Mouse (Mus musculus): ENCODE measurements at regions not wholly inside any gene's neighbourhood (a gene's known extent, or its start where the extent isn't known, plus 50 kb on each side); places are given as distances from the start of the nearest gene placed in this dataset.

DNA sequence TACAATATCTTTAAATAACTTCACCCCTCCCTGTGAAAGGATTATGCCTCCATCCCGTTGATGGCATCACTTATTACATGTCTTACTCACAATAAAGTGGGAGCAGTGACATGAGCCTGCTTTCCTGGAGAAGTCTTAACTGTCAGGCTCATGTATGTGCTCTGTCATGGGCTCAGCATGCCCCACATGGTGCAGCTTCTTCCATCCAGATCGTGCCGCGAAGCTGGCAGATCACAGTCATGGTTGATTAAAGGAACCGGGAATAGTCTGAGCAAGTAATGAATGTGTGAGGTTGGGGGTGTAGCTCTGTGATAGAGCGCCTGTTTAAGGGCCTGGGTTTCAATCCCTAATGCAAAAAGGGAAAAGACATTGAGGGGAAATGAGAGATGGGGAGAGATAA, 581.5 kb downstream of the Rps29 start:
- H3K36me3 ChIP-seq (ENCODE audit: control insufficient read depth, insufficient read depth, low read length) = no peaks in the 10 kb centered on the region
- H3K9me3 ChIP-seq (replicated peaks; ENCODE audit: control insufficient read depth, low read length) = no peaks in the 10 kb centered on the region
- WGBS = 73% methylated on average over 6 of the region's 6 CpGs
- H3K27ac ChIP-seq (ENCODE audit: low read length) = no peak overlapping the region
- H3K27me3 ChIP-seq (ENCODE audit: control insufficient read depth, insufficient read depth, low read length) = no peaks in the 10 kb centered on the region
- H3K9ac ChIP-seq (ENCODE audit: low read length) = no peak overlapping the region
- no peaks in the 10 kb centered on the region for H3K4me1 ChIP-seq (ENCODE audit: control insufficient read depth, insufficient read depth, low read length)
- H3K4me3 ChIP-seq (replicated peaks; ENCODE audit: low read length) = no peak overlapping the region
- ATAC-seq (ENCODE audit: insufficient read depth, low FRiP score) = no peak
- no peak overlapping the region for H3K4me2 ChIP-seq (ENCODE audit: low read depth, low read length)

DNA sequence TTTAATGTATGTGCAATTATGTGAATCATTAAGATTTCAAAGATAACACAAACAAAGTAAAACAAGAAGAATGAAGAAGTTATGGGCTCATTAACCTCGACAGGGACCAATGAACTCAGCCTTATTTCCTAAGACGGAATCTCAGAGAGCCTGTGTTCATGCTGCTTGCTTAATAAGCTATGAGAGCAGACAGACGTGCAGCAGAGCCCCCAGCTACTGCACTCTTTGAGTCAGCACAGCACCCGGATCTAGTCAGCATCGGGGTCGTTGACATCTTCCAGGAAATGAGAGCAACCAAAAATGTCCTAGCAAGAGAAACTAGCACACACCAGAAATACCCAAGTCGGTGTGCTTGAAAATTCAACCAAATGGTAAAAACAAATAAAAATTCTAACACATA, 582.1 kb downstream of the Rps29 start:
- Histone ChIP-seq H3K27me3 (ENCODE audit: control insufficient read depth, insufficient read depth, low read length) (no peaks in the 10 kb centered on the region), H3K27ac (ENCODE audit: low read length) (no peak overlapping the region), H3K9me3 (replicated peaks; ENCODE audit: control insufficient read depth, low read length) (no peaks in the 10 kb centered on the region), H3K4me3 (replicated peaks; ENCODE audit: low read length) (no peak overlapping the region), H3K4me1 (ENCODE audit: control insufficient read depth, insufficient read depth, low read length) (no peaks in the 10 kb centered on the region), H3K4me2 (ENCODE audit: low read depth, low read length) (no peak overlapping the region), H3K9ac (ENCODE audit: low read length) (no peak overlapping the region), H3K36me3 (ENCODE audit: control insufficient read depth, insufficient read depth, low read length) (no peaks in the 10 kb centered on the region)
- WGBS = 51% methylated on average over 7 of the region's 7 CpGs
- ATAC-seq (ENCODE audit: insufficient read depth, low FRiP score) = no peak

DNA sequence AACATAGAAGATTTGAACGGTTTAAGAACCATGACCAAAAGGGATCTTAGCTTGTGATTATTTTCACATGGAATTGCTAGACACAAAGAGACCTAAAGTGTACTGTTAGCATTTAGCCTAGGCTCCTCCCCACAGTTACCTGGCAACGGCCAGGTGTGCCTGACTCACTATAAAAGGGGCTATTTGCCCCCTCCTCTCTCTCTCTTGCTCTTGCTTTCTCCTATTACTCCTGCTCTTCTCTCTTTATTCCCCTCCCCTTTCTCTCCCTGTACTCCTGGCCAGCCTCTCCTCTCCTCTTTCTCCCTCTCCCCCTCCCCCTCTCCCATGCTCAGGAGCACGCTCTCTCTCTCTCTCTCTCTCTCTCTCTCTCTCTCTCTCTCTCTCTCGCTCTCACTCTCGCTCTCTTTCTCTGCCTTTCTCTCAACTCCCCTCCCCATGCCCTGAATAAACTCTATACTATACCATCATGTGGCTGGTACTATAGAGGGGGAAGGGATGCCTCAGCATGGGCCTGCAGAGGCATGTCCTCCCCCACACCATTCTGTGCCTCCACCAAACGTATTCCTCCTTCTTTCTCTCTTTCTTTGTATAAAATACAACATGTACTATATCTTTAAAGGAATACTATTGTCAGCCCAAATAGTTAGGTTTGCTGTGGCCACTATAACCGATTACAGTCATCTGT, 603.9 kb downstream of the Rps29 start:
- Histone ChIP-seq H3K4me1 (ENCODE audit: control insufficient read depth, insufficient read depth, low read length) (no peaks in the 10 kb centered on the region), H3K27me3 (ENCODE audit: control insufficient read depth, insufficient read depth, low read length) (no peaks in the 10 kb centered on the region), H3K9me3 (replicated peaks; ENCODE audit: control insufficient read depth, low read length) (no peaks in the 10 kb centered on the region; the same call in 1 of the 2 replicates), H3K9ac (ENCODE audit: low read length) (no peak overlapping the region), H3K36me3 (ENCODE audit: control insufficient read depth, insufficient read depth, low read length) (no peaks in the 10 kb centered on the region), H3K4me3 (replicated peaks; ENCODE audit: low read length) (no peak overlapping the region), H3K27ac (ENCODE audit: low read length) (no peak overlapping the region), H3K4me2 (ENCODE audit: low read depth, low read length) (no peak overlapping the region)
- 48% methylated on average over 7 of the region's 7 CpGs for WGBS
- ATAC-seq (ENCODE audit: insufficient read depth, low FRiP score) = no peak

- Histone ChIP-seq H3K4me1 (ENCODE audit: control insufficient read depth, insufficient read depth, low read length) (no peaks in the 10 kb centered on the region), H3K27me3 (ENCODE audit: control insufficient read depth, insufficient read depth, low read length) (no peaks in the 10 kb centered on the region), H3K4me2 (ENCODE audit: low read depth, low read length) (no peak overlapping the region), H3K36me3 (ENCODE audit: control insufficient read depth, insufficient read depth, low read length) (no peaks in the 10 kb centered on the region), H3K9me3 (replicated peaks; ENCODE audit: control insufficient read depth, low read length) (no peaks in the 10 kb centered on the region; the same call in 1 of the 2 replicates), H3K27ac (ENCODE audit: low read length) (no peak overlapping the region), H3K4me3 (replicated peaks; ENCODE audit: low read length) (no peak overlapping the region), H3K9ac (ENCODE audit: low read length) (no peak overlapping the region)
- no peak for ATAC-seq (ENCODE audit: insufficient read depth, low FRiP score)
- WGBS = 53% methylated on average over 2 of the region's 2 CpGs
Observed at GRCm38 (mm10) chr12:68554292-68554691, 604.7 kb downstream of the Rps29 start.

- WGBS = 33% methylated on average over 3 of the region's 3 CpGs
- Histone ChIP-seq H3K27me3 (ENCODE audit: control insufficient read depth, insufficient read depth, low read length) (no peaks in the 10 kb centered on the region), H3K27ac (ENCODE audit: low read length) (no peak overlapping the region)
Observed at GRCm38 (mm10) chr12:68541811-68542210, 617.2 kb downstream of the Rps29 start.

DNA sequence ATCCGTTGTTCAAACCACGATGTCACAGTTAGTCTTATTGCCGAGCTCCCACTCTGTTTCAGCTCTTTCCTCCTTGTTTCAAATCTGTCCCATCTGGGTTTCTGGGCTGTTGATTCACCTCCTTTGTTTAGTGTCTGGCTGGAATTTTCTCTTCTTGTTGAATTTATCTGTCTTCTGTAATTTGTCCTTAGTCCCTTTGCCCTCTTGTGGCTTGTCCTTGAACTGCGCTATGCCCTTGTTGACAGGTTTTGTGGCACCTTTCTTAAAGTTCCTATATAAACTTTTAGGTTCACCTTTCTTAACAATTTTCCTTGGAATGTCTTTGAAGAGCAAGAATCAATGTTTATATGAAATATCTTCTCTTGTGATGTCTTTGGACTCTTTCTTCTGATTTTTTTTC, 658.2 kb downstream of the Rps29 start:
- Histone ChIP-seq H3K9ac (ENCODE audit: low read length) (no peak overlapping the region), H3K4me3 (replicated peaks; ENCODE audit: low read length) (no peak overlapping the region), H3K36me3 (ENCODE audit: control insufficient read depth, insufficient read depth, low read length) (no peaks in the 10 kb centered on the region), H3K4me2 (ENCODE audit: low read depth, low read length) (no peak overlapping the region), H3K9me3 (replicated peaks; ENCODE audit: control insufficient read depth, low read length) (no peaks in the 10 kb centered on the region), H3K27ac (ENCODE audit: low read length) (no peak overlapping the region), H3K27me3 (ENCODE audit: control insufficient read depth, insufficient read depth, low read length) (no peaks in the 10 kb centered on the region), H3K4me1 (ENCODE audit: control insufficient read depth, insufficient read depth, low read length) (no peaks in the 10 kb centered on the region)
- WGBS = 77% methylated on average over 4 of the region's 4 CpGs
- ATAC-seq (ENCODE audit: insufficient read depth, low FRiP score) = no peak

More at GRCm38 (mm10) chr12:68541811-68542210, 617.2 kb downstream of the Rps29 start:
- Histone ChIP-seq H3K4me1 (ENCODE audit: control insufficient read depth, insufficient read depth, low read length) (no peaks in the 10 kb centered on the region), H3K4me3 (replicated peaks; ENCODE audit: low read length) (no peak overlapping the region), H3K9ac (ENCODE audit: low read length) (no peak overlapping the region), H3K9me3 (replicated peaks; ENCODE audit: control insufficient read depth, low read length) (no peaks in the 10 kb centered on the region), H3K4me2 (ENCODE audit: low read depth, low read length) (no peak overlapping the region), H3K36me3 (ENCODE audit: control insufficient read depth, insufficient read depth, low read length) (no peaks in the 10 kb centered on the region)
- no peak for ATAC-seq (ENCODE audit: insufficient read depth, low FRiP score)

GRCm38 (mm10) chr12:68463032-68463431, 696.0 kb downstream of the Rps29 start:
- ATAC-seq (ENCODE audit: insufficient read depth, low FRiP score) = peak; percentile 76
- Histone ChIP-seq H3K36me3 (ENCODE audit: control insufficient read depth, insufficient read depth, low read length) (no peaks in the 10 kb centered on the region), H3K4me1 (ENCODE audit: control insufficient read depth, insufficient read depth, low read length) (no peaks in the 10 kb centered on the region), H3K9ac (ENCODE audit: low read length) (no peak overlapping the region), H3K4me2 (ENCODE audit: low read depth, low read length) (0 out of 2 replicates have a peak overlapping the region, but pooled peaks have one; percentile 3), H3K4me3 (replicated peaks; ENCODE audit: low read length) (no peak overlapping the region), H3K27me3 (ENCODE audit: control insufficient read depth, insufficient read depth, low read length) (no peaks in the 10 kb centered on the region), H3K27ac (ENCODE audit: low read length) (0 out of 2 replicates have a peak overlapping the region, but pooled peaks have one; percentile 24), H3K9me3 (replicated peaks; ENCODE audit: control insufficient read depth, low read length) (0 out of 2 replicates have a peak, but pooled peaks cover 3% of the 10 kb centered on the region)
- 21% methylated on average over 4 of the region's 4 CpGs for WGBS

- WGBS = 80% methylated on average over 7 of the region's 7 CpGs
- H3K9me3 ChIP-seq (replicated peaks; ENCODE audit: control insufficient read depth, low read length) = 0 out of 2 replicates have a peak, but pooled peaks cover 3% of the 10 kb centered on the region
- no peak for ATAC-seq (ENCODE audit: insufficient read depth, low FRiP score)
Observed at GRCm38 (mm10) chr12:68458196-68458595, 700.8 kb downstream of the Rps29 start.

GRCm38 (mm10) chr12:68426601-68427000, 732.4 kb downstream of the Rps29 start:
- Histone ChIP-seq H3K9ac (ENCODE audit: low read length) (no peak overlapping the region), H3K27ac (ENCODE audit: low read length) (no peak overlapping the region), H3K4me2 (ENCODE audit: low read depth, low read length) (no peak overlapping the region), H3K36me3 (ENCODE audit: control insufficient read depth, insufficient read depth, low read length) (no peaks in the 10 kb centered on the region), H3K27me3 (ENCODE audit: control insufficient read depth, insufficient read depth, low read length) (no peaks in the 10 kb centered on the region), H3K9me3 (replicated peaks; ENCODE audit: control insufficient read depth, low read length) (no peaks in the 10 kb centered on the region), H3K4me1 (ENCODE audit: control insufficient read depth, insufficient read depth, low read length) (no peaks in the 10 kb centered on the region), H3K4me3 (replicated peaks; ENCODE audit: low read length) (no peak overlapping the region)
- no peak for ATAC-seq (ENCODE audit: insufficient read depth, low FRiP score)
- 74% methylated on average over 1 of the region's 1 CpGs for WGBS

More at GRCm38 (mm10) chr12:68458196-68458595, 700.8 kb downstream of the Rps29 start:
- Histone ChIP-seq H3K4me1 (ENCODE audit: control insufficient read depth, insufficient read depth, low read length) (no peaks in the 10 kb centered on the region), H3K4me3 (replicated peaks; ENCODE audit: low read length) (no peak overlapping the region), H3K27me3 (ENCODE audit: control insufficient read depth, insufficient read depth, low read length) (no peaks in the 10 kb centered on the region), H3K9ac (ENCODE audit: low read length) (no peak overlapping the region), H3K4me2 (ENCODE audit: low read depth, low read length) (no peak overlapping the region), H3K36me3 (ENCODE audit: control insufficient read depth, insufficient read depth, low read length) (no peaks in the 10 kb centered on the region), H3K27ac (ENCODE audit: low read length) (no peak overlapping the region)

Measured in stomach, embryonic 16.5 days (tissue).